Mouse (Mus musculus): ENCODE results near the gene Sh3bp5l.

DNA sequence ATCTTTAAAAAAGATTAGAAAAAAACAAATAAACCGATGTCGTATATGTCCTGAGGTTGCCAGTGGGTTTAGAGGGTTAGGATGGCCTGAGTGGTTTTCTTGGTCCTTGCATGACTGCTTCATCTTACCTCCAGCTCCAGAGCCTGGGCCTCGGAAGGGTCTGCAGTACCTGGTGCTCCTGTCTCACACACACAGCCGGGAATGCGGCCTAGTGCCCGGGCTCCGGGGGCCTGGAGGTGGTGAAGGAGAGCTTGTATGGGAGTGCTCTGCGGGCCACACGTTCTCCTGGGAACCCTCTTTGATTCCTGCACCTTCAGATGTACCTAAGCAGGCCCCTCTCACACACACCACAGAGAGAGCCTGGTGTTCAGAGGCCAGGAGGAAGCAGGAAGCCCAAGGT, 21.9 kb upstream of the Sh3bp5l start:
- TF ChIP-seq CTCF (IDR thresholded peaks at IDR 0.05) (no peak), EP300 (IDR thresholded peaks at IDR 0.05) (no peak)

Measured in lung, postnatal 0 days (tissue).